Mouse (Mus musculus) CH12.LX (cell line): ENCODE measurements around the gene Mrpl34. TPM values are rescaled to one million over a fixed set of nuclear protein-coding genes. Genes with fewer than 3 reads are reported as not detected.
A peak's percentile ranks its signal among the peaks of the same experiment; 100 is the strongest.

Experiments used
- DNase-seq: peaks from one replicate; pipeline ENCODE4 v3.0.0-alpha.2; 2013; ENCODE audit errors: extremely low read depth
- H3K27ac ChIP-seq: 2 replicates; pipeline ENCODE4 v1.5.1; 2012; ENCODE audit warnings: low read depth, mild to moderate bottlenecking, control low read depth, moderate library complexity; ENCODE audit not compliant: insufficient read depth
- H3K27me3 ChIP-seq: replicated peaks from 2 replicates; pipeline ENCODE3; 2012; ENCODE audit warnings: inconsistent platforms
- H3K36me3 ChIP-seq, 2 experiments: replicated peaks in 1 of 2; 2 replicates each; pipeline versions ENCODE3 to v1.6.1; 2012; ENCODE audit warnings: inconsistent platforms in 1 of 2, low read length in 1 of 2, mild to moderate bottlenecking in 1 of 2, mixed read lengths in 1 of 2, moderate library complexity in 1 of 2; ENCODE audit not compliant: control insufficient read depth in 1 of 2, insufficient read depth in 1 of 2
- H3K4me1 ChIP-seq, 2 experiments: 2 replicates each; pipeline ENCODE4 v1.6.1; 2012; ENCODE audit warnings: inconsistent platforms in 1 of 2, moderate library complexity in 1 of 2; ENCODE audit not compliant: insufficient read depth in 2 of 2, control insufficient read depth in 1 of 2
- H3K4me2 ChIP-seq: 2 replicates; pipeline ENCODE4 v1.6.1; 2012; ENCODE audit warnings: low read depth, mild to moderate bottlenecking, control low read depth; ENCODE audit not compliant: poor library complexity, insufficient read depth, severe bottlenecking
- H3K4me3 ChIP-seq, 3 experiments: fragments of 150-350 bp in 1 of 3; sonication (generic) in 1 of 3; replicated peaks in 1 of 3; 2 replicates each; pipeline versions ENCODE3 to v1.5.1; 2011 to 2012; ENCODE audit warnings: low read depth in 2 of 3, low read length in 2 of 3, mild to moderate bottlenecking in 2 of 3, moderate library complexity in 2 of 3, control low read depth in 1 of 3, improper control_type of control experiment in 1 of 3, inconsistent platforms in 1 of 3, mixed read lengths in 1 of 3; ENCODE audit not compliant: poor library complexity in 1 of 3
- H3K79me2 ChIP-seq: replicated peaks from 2 replicates; pipeline ENCODE4 v1.6.1; 2012; ENCODE audit warnings: mild to moderate bottlenecking, moderate library complexity; ENCODE audit not compliant: control insufficient read depth, poor library complexity, insufficient read depth, severe bottlenecking; ENCODE audit errors: extremely low read depth
- H3K9ac ChIP-seq: 2 replicates; pipeline ENCODE4 v1.6.1; 2012; ENCODE audit warnings: low read depth, mild to moderate bottlenecking, control low read depth, moderate library complexity; ENCODE audit not compliant: insufficient read depth
- H3K9me3 ChIP-seq: replicated peaks from 2 replicates; pipeline ENCODE3; 2012; ENCODE audit warnings: low read length, inconsistent platforms, mixed read lengths
- CHD1 ChIP-seq: IDR thresholded peaks from 2 replicates; pipeline ENCODE4 v1.6.1; 2012; ENCODE audit warnings: low read depth, low read length, improper control_type of control experiment, inconsistent platforms
- ELF1 ChIP-seq: IDR thresholded peaks from 2 replicates; pipeline ENCODE4 v1.6.1; 2014; ENCODE audit warnings: low read depth, mild to moderate bottlenecking, inconsistent platforms, low read length, improper control_type of control experiment
- HCFC1 ChIP-seq: IDR thresholded peaks from 2 replicates; pipeline ENCODE4 v1.6.1; 2012; ENCODE audit warnings: low read depth, mild to moderate bottlenecking, inconsistent platforms, low read length, improper control_type of control experiment
- IRF4 ChIP-seq: IDR thresholded peaks from 2 replicates; pipeline ENCODE4 v1.6.1; 2014; ENCODE audit warnings: low read depth, mild to moderate bottlenecking, inconsistent platforms, low read length, improper control_type of control experiment
- JUND ChIP-seq: conservative IDR thresholded peaks from 2 replicates; pipeline ENCODE4 v1.6.1; 2011; ENCODE audit warnings: low read depth, low read length, improper control_type of control experiment
- MAFK ChIP-seq: IDR thresholded peaks from 2 replicates; pipeline ENCODE4 v1.6.1; 2011; ENCODE audit warnings: low read length, improper control_type of control experiment; ENCODE audit not compliant: insufficient replicate concordance
- MAX ChIP-seq: IDR thresholded peaks from 2 replicates; pipeline ENCODE4 v1.6.1; 2011; ENCODE audit warnings: low read length, improper control_type of control experiment
- MAZ ChIP-seq: IDR thresholded peaks from 2 replicates; pipeline ENCODE4 v1.6.1; 2012; ENCODE audit warnings: low read depth, mild to moderate bottlenecking, inconsistent platforms, low read length, improper control_type of control experiment, moderate library complexity
- MEF2A ChIP-seq: IDR thresholded peaks from 2 replicates; pipeline ENCODE4 v1.6.1; 2014; ENCODE audit warnings: low read depth, mild to moderate bottlenecking, inconsistent platforms, low read length, improper control_type of control experiment, borderline replicate concordance
- NRF1 ChIP-seq: IDR thresholded peaks from 2 replicates; pipeline ENCODE4 v1.6.1; 2014; ENCODE audit warnings: low read depth, mild to moderate bottlenecking, inconsistent platforms, low read length, improper control_type of control experiment, moderate library complexity
- POLR2A ChIP-seq: IDR thresholded peaks from 2 replicates; pipeline ENCODE4 v1.6.1; 2011; ENCODE audit warnings: low read depth, mild to moderate bottlenecking, improper control_type of control experiment, low read length
- RAD21 ChIP-seq: IDR thresholded peaks from 2 replicates; pipeline ENCODE4 v1.6.1; 2011; ENCODE audit warnings: low read depth, mild to moderate bottlenecking, low read length, improper control_type of control experiment, moderate library complexity
- SIN3A ChIP-seq: IDR thresholded peaks from 2 replicates; pipeline ENCODE4 v1.6.1; 2012; ENCODE audit warnings: low read length, improper control_type of control experiment, inconsistent platforms
- SMC3 ChIP-seq: IDR thresholded peaks from 2 replicates; pipeline ENCODE4 v1.6.1; 2011; ENCODE audit warnings: low read depth, low read length, improper control_type of control experiment
- TBP ChIP-seq: conservative IDR thresholded peaks from 2 replicates; pipeline ENCODE4 v1.6.1; 2011; ENCODE audit warnings: low read depth, low read length, improper control_type of control experiment
- TCF12 ChIP-seq: IDR thresholded peaks from 2 replicates; pipeline ENCODE4 v1.6.1; 2014; ENCODE audit warnings: low read depth, mild to moderate bottlenecking, inconsistent platforms, low read length, improper control_type of control experiment
- dilution Hi-C: fragments of 300-500 bp; cut with MboI; formaldehyde crosslinking; loops from 2 replicates; pipeline ENCODE4 v1.14.3; 2020; ENCODE audit warnings: low sequenced_read_pairs; ENCODE audit not compliant: extremely low pct_unique_long_range_greater_than_20kb, extremely low pct_ligation_motif_present
- in situ Hi-C: fragments of 300-500 bp; cut with MboI; formaldehyde crosslinking; loops from 3 replicates; pipeline ENCODE4 v1.14.3; 2019; ENCODE audit warnings: low sequenced_read_pairs, low pct_ligation_motif_present, low pct_unique_long_range_greater_than_20kb, mixed read lengths
- polyA plus RNA-seq: library from polyadenylated mRNA; unstranded; fragments of >175 nt; gene quantifications from 2 replicates; pipeline ENCODE4 v1.2.1, GENCODE M21; 2012; ENCODE audit warnings: low read depth; ENCODE audit not compliant: insufficient read length
- total RNA-seq, 2 experiments: library from RNA; depleted of rRNA; stranded (reverse); fragments of 300-350 nt in 1 of 2; fragments of >200 nt in 1 of 2; gene quantifications; 2 replicates each; pipeline ENCODE4 v1.2.3; 2012 to 2014

Gene Mrpl34
- total and polyA plus RNA-seq, 3 experiments, result 94.4 to 150 (median 133) TPM

GRCm38 (mm10) chr8:71485142-71486135 is 20.7 kb downstream of the Mrpl34 start, which contains the start of gene Ano8:
Ano8 (minus strand) TSS chr8:71485963.
- peak; percentile 82 for DNase-seq
- Histone ChIP-seq H3K4me2 (peak within 1 kb of the TSS; percentile 58), H3K9ac (peak within 1 kb of the TSS; percentile 67), H3K9me3 (no peaks in the 10 kb centered on the region), H3K27ac (no peak within 1 kb of the TSS), H3K27me3 (no peaks in the 10 kb centered on the region), H3K36me3 (peaks cover 4 to 19% of the 10 kb centered on the region in 2 experiments), H3K79me2 (peaks cover 12% of the 10 kb centered on the region; the same call in 1 of the 2 replicates), H3K4me1 (peaks cover 13 to 35% of the 10 kb centered on the region in 2 experiments), H3K4me3 (peak within 1 kb of the TSS; percentile 42 to 65 (median 56))
- dilution Hi-C loops, result no loop called here
- TF ChIP-seq SIN3A, result peak; percentile 86
- peak; percentile 39; the same call in 1 of the 2 replicates for TF ChIP-seq TCF12
- peak; percentile 51 for TF ChIP-seq IRF4
- TF ChIP-seq NRF1, result peak; percentile 51
- no peak for TF ChIP-seq TBP
- peak; percentile 29; the same call in 1 of the 2 replicates for TF ChIP-seq POLR2A
- peak; percentile 92 for TF ChIP-seq MAZ
- no peak for TF ChIP-seq SMC3
- TF ChIP-seq HCFC1, result peak; percentile 63
- no peak for TF ChIP-seq MEF2A
- TF ChIP-seq ELF1, result peak; percentile 64
- TF ChIP-seq MAX, result no peak; the same call in 1 of the 2 replicates
- no peak for TF ChIP-seq CHD1
- in situ Hi-C loops, result loop anchor here (5.0 kb wide), 1 partner anchor 37 kb away; no protein-coding TSS in a partner anchor

GRCm38 (mm10) chr8:71486136-71486529 is 21.4 kb downstream of the Mrpl34 start:
- H3K79me2 ChIP-seq, result peaks cover 12% of the 10 kb centered on the region; the same call in 1 of the 2 replicates
- no peak for TF ChIP-seq RAD21
- TF ChIP-seq JUND, result no peak
- TF ChIP-seq MAX, result no peak; the same call in 1 of the 2 replicates
- TF ChIP-seq MAFK, result no peak
- in situ Hi-C loops, result loop anchor here (5.0 kb wide), 1 partner anchor 36 kb away; no protein-coding TSS in a partner anchor
- H3K27ac ChIP-seq, result no peak overlapping the region
- no peaks in the 10 kb centered on the region for H3K9me3 ChIP-seq
- H3K4me2 ChIP-seq, result 0 out of 2 replicates have a peak overlapping the region, but pooled peaks have one; percentile 58
- H3K4me1 ChIP-seq, result peaks cover 13 to 35% of the 10 kb centered on the region in 2 experiments
- H3K4me3 ChIP-seq, result peak overlapping the region in 2 of 3 experiments; percentile 24 to 39
- no peaks in the 10 kb centered on the region for H3K27me3 ChIP-seq
- peaks cover 9 to 20% of the 10 kb centered on the region in 2 experiments for H3K36me3 ChIP-seq
- DNase-seq, result no peak
- H3K9ac ChIP-seq, result no peak overlapping the region; the same call in 1 of the 2 replicates
- dilution Hi-C loops, result no loop called here
